Mouse (Mus musculus): Measurements from ENCODE around the gene Gucy2d. TPM values are rescaled to one million over a fixed set of nuclear protein-coding genes. Genes with fewer than 3 reads are reported as not detected.

Gucy2d gene
- total and polyA plus RNA-seq, 3 experiments: 0.05 TPM; not detected in 2

- no peaks in the 10 kb centered on the region; the same call in 1 of the 2 replicates for H3K4me1 ChIP-seq (ENCODE audit: insufficient read depth, low read depth, low read length)
- no peaks in the 10 kb centered on the region for H3K36me3 ChIP-seq (replicated peaks)
- ATAC-seq (ENCODE audit: extremely low read depth, insufficient number of reproducible peaks, low FRiP score, poor library complexity, severe bottlenecking) (no peak), DNase-seq (ENCODE audit: low spot score) (no peak)
- TF ChIP-seq GATA2 (IDR thresholded peaks at IDR 0.05; ENCODE audit: borderline replicate concordance, low read depth, low read length) (no peak), TAL1 (conservative IDR thresholded peaks at IDR 0.05; ENCODE audit: low read depth, low read length) (no peak), GATA1 (IDR thresholded peaks at IDR 0.05; ENCODE audit: borderline replicate concordance, low read length) (no peak), CTCF (IDR thresholded peaks at IDR 0.05; ENCODE audit: low read depth, low read length) (no peak), POLR2AphosphoS5 (IDR thresholded peaks at IDR 0.05; ENCODE audit: insufficient replicate concordance, low read depth, low read length) (no peak)
- H3K9me3 ChIP-seq (replicated peaks): no peaks in the 10 kb centered on the region
- H3K4me3 ChIP-seq (ENCODE audit: low read depth, low read length): no peak overlapping the region
- H3K27me3 ChIP-seq (ENCODE audit: insufficient read depth, low read length): peaks cover 11% of the 10 kb centered on the region; the same call in 1 of the 2 replicates
These were observed 14.3 kb downstream of the Gucy2d start for GRCm38 (mm10) chr7:98454397-98455120.

DNA sequence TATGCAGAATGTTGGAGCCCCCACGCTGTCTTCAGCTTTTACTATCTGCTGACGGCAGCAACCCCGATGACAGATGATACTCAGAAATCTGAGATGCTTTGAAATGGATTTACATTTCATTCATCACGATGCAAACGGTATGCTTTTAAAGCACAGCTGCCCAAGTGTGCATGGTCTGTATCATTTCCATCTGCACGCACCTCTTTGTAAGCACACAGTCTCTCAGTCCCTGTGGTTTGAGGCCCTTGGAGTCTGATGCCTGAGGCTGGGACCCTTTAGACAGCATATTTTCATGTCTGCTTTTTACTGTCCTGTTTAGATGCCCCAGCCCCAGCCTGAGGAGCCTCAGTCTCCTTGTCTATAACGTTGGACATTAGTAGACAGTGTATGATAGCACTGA lies 20.1 kb downstream of the Gucy2d start:
- TF ChIP-seq POLR2AphosphoS5 (IDR thresholded peaks at IDR 0.05; ENCODE audit: insufficient replicate concordance, low read depth, low read length) (no peak), GATA1 (IDR thresholded peaks at IDR 0.05; ENCODE audit: borderline replicate concordance, low read length) (no peak), TAL1 (conservative IDR thresholded peaks at IDR 0.05; ENCODE audit: low read depth, low read length) (no peak), GATA2 (IDR thresholded peaks at IDR 0.05; ENCODE audit: borderline replicate concordance, low read depth, low read length) (no peak), CTCF (IDR thresholded peaks at IDR 0.05; ENCODE audit: low read depth, low read length) (no peak)
- peaks cover 2% of the 10 kb centered on the region; the same call in 1 of the 2 replicates for H3K27me3 ChIP-seq (ENCODE audit: insufficient read depth, low read length)
- H3K4me3 ChIP-seq (ENCODE audit: low read depth, low read length): no peak overlapping the region
- no peaks in the 10 kb centered on the region for H3K4me1 ChIP-seq (ENCODE audit: insufficient read depth, low read depth, low read length)
- H3K9me3 ChIP-seq (replicated peaks): no peaks in the 10 kb centered on the region
- ATAC-seq (ENCODE audit: extremely low read depth, insufficient number of reproducible peaks, low FRiP score, poor library complexity, severe bottlenecking) (no peak), DNase-seq (ENCODE audit: low spot score) (no peak)
- no peaks in the 10 kb centered on the region for H3K36me3 ChIP-seq (replicated peaks)

DNA sequence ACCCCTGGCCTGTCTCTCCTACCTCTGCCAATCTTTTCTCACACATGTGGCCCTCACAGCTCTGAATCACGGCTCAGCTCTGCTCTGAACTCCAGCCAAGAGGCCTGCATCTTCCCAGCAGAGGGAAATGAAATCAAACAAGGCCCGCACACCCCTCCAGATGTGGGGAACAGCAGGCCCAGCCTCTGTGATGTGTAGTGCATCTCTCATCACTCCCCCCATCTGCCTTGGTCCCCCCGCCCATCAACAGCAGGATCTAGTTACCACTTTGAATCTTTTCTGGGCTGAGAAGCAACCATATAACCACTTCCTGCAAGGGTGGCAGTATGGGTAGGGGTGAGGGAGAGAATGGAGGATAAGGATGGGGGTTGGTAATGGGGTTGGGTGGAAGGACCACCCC lies 28.9 kb downstream of the Gucy2d start:
- no peak for ATAC-seq (ENCODE audit: extremely low read depth, insufficient number of reproducible peaks, low FRiP score, poor library complexity, severe bottlenecking)
- Histone ChIP-seq H3K4me3 (ENCODE audit: low read depth, low read length) (no peak overlapping the region), H3K27me3 (ENCODE audit: insufficient read depth, low read length) (peaks cover 10% of the 10 kb centered on the region), H3K9me3 (replicated peaks) (no peaks in the 10 kb centered on the region), H3K4me1 (ENCODE audit: insufficient read depth, low read depth, low read length) (no peaks in the 10 kb centered on the region), H3K36me3 (replicated peaks) (no peaks in the 10 kb centered on the region)
- TF ChIP-seq TAL1 (conservative IDR thresholded peaks at IDR 0.05; ENCODE audit: low read depth, low read length): no peak
- no peak for TF ChIP-seq GATA1 (IDR thresholded peaks at IDR 0.05; ENCODE audit: borderline replicate concordance, low read length)
- no peak for TF ChIP-seq GATA2 (IDR thresholded peaks at IDR 0.05; ENCODE audit: borderline replicate concordance, low read depth, low read length)
- no peak for TF ChIP-seq POLR2AphosphoS5 (IDR thresholded peaks at IDR 0.05; ENCODE audit: insufficient replicate concordance, low read depth, low read length)
- TF ChIP-seq CTCF (IDR thresholded peaks at IDR 0.05; ENCODE audit: low read depth, low read length): no peak
- DNase-seq (ENCODE audit: low spot score): no peak

GRCm38 (mm10) chr7:98472529-98472928 lies 32.3 kb downstream of the Gucy2d start:
- H3K9me3 ChIP-seq (replicated peaks): no peaks in the 10 kb centered on the region
- TF ChIP-seq CTCF (IDR thresholded peaks at IDR 0.05; ENCODE audit: low read depth, low read length): no peak
- TF ChIP-seq TAL1 (conservative IDR thresholded peaks at IDR 0.05; ENCODE audit: low read depth, low read length): no peak
- TF ChIP-seq GATA2 (IDR thresholded peaks at IDR 0.05; ENCODE audit: borderline replicate concordance, low read depth, low read length): no peak
- no peak for TF ChIP-seq GATA1 (IDR thresholded peaks at IDR 0.05; ENCODE audit: borderline replicate concordance, low read length)
- no peak for TF ChIP-seq POLR2AphosphoS5 (IDR thresholded peaks at IDR 0.05; ENCODE audit: insufficient replicate concordance, low read depth, low read length)
- H3K4me1 ChIP-seq (ENCODE audit: insufficient read depth, low read depth, low read length): no peaks in the 10 kb centered on the region
- no peak overlapping the region for H3K4me3 ChIP-seq (ENCODE audit: low read depth, low read length)
- DNase-seq (ENCODE audit: low spot score) (no peak), ATAC-seq (ENCODE audit: extremely low read depth, insufficient number of reproducible peaks, low FRiP score, poor library complexity, severe bottlenecking) (no peak)
- H3K36me3 ChIP-seq (replicated peaks): no peaks in the 10 kb centered on the region
- H3K27me3 ChIP-seq (ENCODE audit: insufficient read depth, low read length): peaks cover 23% of the 10 kb centered on the region

DNA sequence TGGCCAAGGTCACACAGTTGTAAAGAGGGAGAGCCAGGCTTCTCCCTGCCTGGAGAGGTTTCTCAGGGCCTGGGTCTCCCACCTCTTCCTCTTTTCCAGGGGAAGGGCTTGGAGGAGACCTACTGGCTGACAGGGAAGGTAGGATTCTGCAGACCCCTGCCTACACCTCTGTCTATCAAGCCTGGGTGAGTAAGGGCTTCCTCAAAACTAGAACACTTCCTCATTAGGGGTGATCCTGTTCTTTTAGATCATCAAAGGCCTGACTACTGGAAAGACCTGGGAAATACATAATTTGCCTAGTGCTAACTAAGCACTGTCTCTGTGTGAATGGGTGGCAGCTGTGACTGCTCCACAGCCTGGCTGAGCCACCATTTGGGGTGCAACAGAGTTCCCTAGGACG lies 34.3 kb downstream of the Gucy2d start:
- peaks cover 23% of the 10 kb centered on the region for H3K27me3 ChIP-seq (ENCODE audit: insufficient read depth, low read length)
- TF ChIP-seq TAL1 (conservative IDR thresholded peaks at IDR 0.05; ENCODE audit: low read depth, low read length): no peak
- TF ChIP-seq GATA2 (IDR thresholded peaks at IDR 0.05; ENCODE audit: borderline replicate concordance, low read depth, low read length): no peak
- no peak for TF ChIP-seq GATA1 (IDR thresholded peaks at IDR 0.05; ENCODE audit: borderline replicate concordance, low read length)
- TF ChIP-seq CTCF (IDR thresholded peaks at IDR 0.05; ENCODE audit: low read depth, low read length): no peak
- TF ChIP-seq POLR2AphosphoS5 (IDR thresholded peaks at IDR 0.05; ENCODE audit: insufficient replicate concordance, low read depth, low read length): no peak
- H3K9me3 ChIP-seq (replicated peaks): no peaks in the 10 kb centered on the region
- no peaks in the 10 kb centered on the region for H3K4me1 ChIP-seq (ENCODE audit: insufficient read depth, low read depth, low read length)
- H3K4me3 ChIP-seq (ENCODE audit: low read depth, low read length): no peak overlapping the region
- ATAC-seq (ENCODE audit: extremely low read depth, insufficient number of reproducible peaks, low FRiP score, poor library complexity, severe bottlenecking) (no peak), DNase-seq (ENCODE audit: low spot score) (no peak)
- H3K36me3 ChIP-seq (replicated peaks): no peaks in the 10 kb centered on the region

GRCm38 (mm10) chr7:98477153-98477552 lies 36.9 kb downstream of the Gucy2d start:
- H3K9me3 ChIP-seq (replicated peaks): no peaks in the 10 kb centered on the region
- H3K4me1 ChIP-seq (ENCODE audit: insufficient read depth, low read depth, low read length): no peaks in the 10 kb centered on the region
- TF ChIP-seq POLR2AphosphoS5 (IDR thresholded peaks at IDR 0.05; ENCODE audit: insufficient replicate concordance, low read depth, low read length): no peak
- TF ChIP-seq GATA1 (IDR thresholded peaks at IDR 0.05; ENCODE audit: borderline replicate concordance, low read length): no peak
- TF ChIP-seq GATA2 (IDR thresholded peaks at IDR 0.05; ENCODE audit: borderline replicate concordance, low read depth, low read length): no peak
- TF ChIP-seq CTCF (IDR thresholded peaks at IDR 0.05; ENCODE audit: low read depth, low read length): no peak
- no peak for TF ChIP-seq TAL1 (conservative IDR thresholded peaks at IDR 0.05; ENCODE audit: low read depth, low read length)
- no peak overlapping the region for H3K4me3 ChIP-seq (ENCODE audit: low read depth, low read length)
- peaks cover 21% of the 10 kb centered on the region for H3K27me3 ChIP-seq (ENCODE audit: insufficient read depth, low read length)
- no peak for ATAC-seq (ENCODE audit: extremely low read depth, insufficient number of reproducible peaks, low FRiP score, poor library complexity, severe bottlenecking)
- no peaks in the 10 kb centered on the region for H3K36me3 ChIP-seq (replicated peaks)
- no peak for DNase-seq (ENCODE audit: low spot score)
